Mouse (Mus musculus): ENCODE measurements at regions not wholly inside any gene's neighbourhood (a gene's known extent, or its start where the extent isn't known, plus 50 kb on each side); places are given as distances from the start of the nearest gene placed in this dataset.

DNA sequence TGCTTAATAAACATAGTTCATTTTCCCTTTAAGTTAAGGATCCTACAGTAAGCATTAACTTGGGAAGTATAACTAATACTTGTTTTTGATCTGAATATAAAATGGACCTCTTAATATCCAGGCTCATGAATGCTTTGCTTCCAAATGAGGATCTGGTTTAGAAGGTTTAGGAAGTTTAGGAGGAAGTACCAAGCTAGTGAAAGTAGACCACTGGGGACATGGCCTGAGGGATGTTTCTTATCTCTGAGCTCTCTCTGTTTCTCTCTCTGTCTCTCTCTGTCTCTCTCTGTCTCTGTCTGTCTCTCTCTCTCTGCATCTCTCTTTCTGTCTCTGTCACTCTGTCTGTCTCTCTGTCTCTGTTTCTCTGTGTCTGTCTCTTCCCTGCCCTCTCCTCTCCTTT, 360.9 kb downstream of the Kctd12 start:
- TF ChIP-seq CTCF (IDR thresholded peaks at IDR 0.05; ENCODE audit: low read depth) (no peak), EP300 (IDR thresholded peaks at IDR 0.05; ENCODE audit: low read depth) (no peak)
